ENCODE assay signal across 8 mouse cellular contexts in the genomic region with DNA sequence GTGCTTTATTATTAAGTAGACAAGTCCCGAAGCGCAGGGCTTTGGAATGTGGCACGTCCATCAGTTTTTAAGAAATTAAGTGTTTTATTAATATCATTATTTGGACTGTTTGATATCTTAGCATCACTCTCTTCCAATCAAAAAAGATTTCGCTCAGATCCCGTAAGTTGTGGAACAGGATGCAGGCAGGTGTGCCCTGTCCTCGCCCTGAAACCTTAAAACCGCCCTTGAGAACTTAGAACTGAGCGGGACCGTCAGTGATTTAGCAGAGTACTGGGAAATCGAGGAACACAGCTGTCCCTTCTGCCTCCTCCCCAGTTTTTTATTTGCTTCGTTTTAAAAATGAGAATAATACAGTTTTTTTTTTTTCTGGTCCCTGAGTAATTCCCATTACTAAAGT. TPM values are rescaled to one million over a fixed set of nuclear protein-coding genes. Genes with fewer than 3 reads are reported as not detected.
DNase-seq lines count a peak whose midpoint lies in the region; ATAC-seq lines count a peak whose summit lies in the region.

No protein-coding gene starts in this region.

- peak overlapping the region; percentile 78 for H3K27ac ChIP-seq in kidney, embryonic 14.5 days (ENCODE audit: low read depth, low read length)
- peak overlapping the region; percentile 74 for H3K27ac ChIP-seq in hindbrain, embryonic 14.5 days
- peak overlapping the region; percentile 84 for H3K27ac ChIP-seq in midbrain, embryonic 15.5 days

- H3K4me2 ChIP-seq in kidney, embryonic 14.5 days (replicated peaks; ENCODE audit: low read depth, low read length), result peak overlapping the region; percentile 52
- H3K4me2 ChIP-seq in hindbrain, embryonic 14.5 days (replicated peaks), result peak overlapping the region; percentile 68
- H3K4me2 ChIP-seq in midbrain, embryonic 15.5 days, result peak overlapping the region; percentile 82

- no peak for ATAC-seq in kidney, embryonic 14.5 days (ENCODE audit: low FRiP score, low TSS enrichment)
- ATAC-seq in activated CD4-positive, CD25-positive, alpha-beta regulatory T cell, adult 4 months, result peak; percentile 13
- ATAC-seq in hindbrain, embryonic 14.5 days (ENCODE audit: low FRiP score), result peak; percentile 19; the same call in 1 of the 2 replicates
- ATAC-seq in midbrain, embryonic 15.5 days (replicated peaks), result peak; percentile 17; the same call in 1 of the 2 replicates
- ATAC-seq in megakaryocyte-erythroid progenitor cell, adult 5-6 weeks (replicated peaks; ENCODE audit: low FRiP score, low TSS enrichment, poor library complexity, severe bottlenecking), result no peak

- 2% methylated on average over 11 of the region's 11 CpGs for WGBS in kidney, embryonic 14.5 days
- 3% methylated on average over 11 of the region's 11 CpGs for WGBS in hindbrain, embryonic 14.5 days
- WGBS in midbrain, embryonic 15.5 days, result 2% methylated on average over 11 of the region's 11 CpGs

- peak overlapping the region; percentile 80 for H3K9ac ChIP-seq in kidney, embryonic 14.5 days (ENCODE audit: low read depth, low read length)
- H3K9ac ChIP-seq in hindbrain, embryonic 14.5 days, result peak overlapping the region; percentile 83
- H3K9ac ChIP-seq in midbrain, embryonic 15.5 days, result peak overlapping the region; percentile 92

- peaks cover 6% of the 10 kb centered on the region; the same call in 1 of the 2 replicates for H3K4me1 ChIP-seq in kidney, embryonic 14.5 days (ENCODE audit: control insufficient read depth, insufficient read depth, low read length)
- H3K4me1 ChIP-seq in hindbrain, embryonic 14.5 days (replicated peaks; ENCODE audit: control insufficient read depth, insufficient read depth, low read length), result peaks cover 14% of the 10 kb centered on the region
- peaks cover 16% of the 10 kb centered on the region for H3K4me1 ChIP-seq in midbrain, embryonic 15.5 days

- H3K4me3 ChIP-seq in kidney, embryonic 14.5 days (ENCODE audit: low read length), result peak overlapping the region; percentile 65
- peak overlapping the region; percentile 57 for H3K4me3 ChIP-seq in hindbrain, embryonic 14.5 days (replicated peaks; ENCODE audit: low read length)
- H3K4me3 ChIP-seq in midbrain, embryonic 15.5 days, result peak overlapping the region; percentile 86

- DNase-seq in kidney, postnatal 10 days, result no peak
- no peak for DNase-seq in hindbrain, embryonic 14.5 days (ENCODE audit: low spot score)
- DNase-seq in layer of hippocampus, adult 9-10 months (ENCODE audit: low spot score), result no peak
- DNase-seq in adrenal gland, postnatal 25 days, result no peak

- H3K27me3 ChIP-seq in kidney, embryonic 14.5 days (ENCODE audit: control insufficient read depth, insufficient read depth, low read length), result no peaks in the 10 kb centered on the region
- H3K27me3 ChIP-seq in hindbrain, embryonic 14.5 days (ENCODE audit: control insufficient read depth, insufficient read depth, low read length), result no peaks in the 10 kb centered on the region
- H3K27me3 ChIP-seq in midbrain, embryonic 15.5 days (replicated peaks), result no peaks in the 10 kb centered on the region

- no peaks in the 10 kb centered on the region for H3K9me3 ChIP-seq in kidney, embryonic 14.5 days (ENCODE audit: control insufficient read depth, low read length)
- no peaks in the 10 kb centered on the region for H3K9me3 ChIP-seq in hindbrain, embryonic 14.5 days (ENCODE audit: control insufficient read depth, low read length)
- H3K9me3 ChIP-seq in midbrain, embryonic 15.5 days, result no peaks in the 10 kb centered on the region

- peaks cover 34% of the 10 kb centered on the region for H3K36me3 ChIP-seq in kidney, embryonic 14.5 days (ENCODE audit: control insufficient read depth, insufficient read depth, low read length)
- peaks cover 36% of the 10 kb centered on the region for H3K36me3 ChIP-seq in hindbrain, embryonic 14.5 days (replicated peaks; ENCODE audit: control insufficient read depth, insufficient read depth)
- H3K36me3 ChIP-seq in midbrain, embryonic 15.5 days (replicated peaks), result peaks cover 24% of the 10 kb centered on the region

RNA-seq across cellular contexts. Expression of a gene that starts 0.6 kb away (rescaled TPM):
- 108 and 133 TPM in 2 replicates for polyA plus RNA-seq in kidney, embryonic 14.5 days (2014; fragmentation: Nextera tagmentation; extraction: Ambion mirVana)
- polyA plus RNA-seq in activated CD4-positive, CD25-positive, alpha-beta regulatory T cell, adult 4 months (2017; shearing (Covaris generic)), result 10 to 100 TPM; 82.0 to 84.0 TPM
- 119 and 122 TPM in 2 replicates for polyA plus RNA-seq in hindbrain, embryonic 14.5 days (2014; fragmentation: Nextera tagmentation; extraction: Ambion mirVana)
- polyA plus RNA-seq in midbrain, embryonic 15.5 days (2015; fragmentation: Nextera tagmentation; extraction: Ambion mirVana), result 103 TPM in 2 replicates
- 33.7 and 46.9 TPM in 2 replicates for total RNA-seq in megakaryocyte-erythroid progenitor cell, adult 5-6 weeks (2014; fragmentation: Nextera tagmentation)
- total RNA-seq in megakaryocyte-erythroid progenitor cell, adult 5-6 weeks (2017), result 52.9 and 97.9 TPM in 2 replicates
- 28.9 and 43.5 TPM in 2 replicates for total RNA-seq in adrenal gland, postnatal 25 days (2021)

RNA-seq across cellular contexts. Expression of a gene that starts 10.1 kb away (rescaled TPM):
- 0.19 and 0.20 TPM in 2 replicates for polyA plus RNA-seq in kidney, embryonic 14.5 days (2014; fragmentation: Nextera tagmentation; extraction: Ambion mirVana)
- 1 to 10 TPM in 1 of 2 experiments, under 1 TPM in 1; 0.68 to 1.4 TPM for polyA plus RNA-seq in activated CD4-positive, CD25-positive, alpha-beta regulatory T cell, adult 4 months (2017; shearing (Covaris generic))
- 0.27 and 0.37 TPM in 2 replicates for polyA plus RNA-seq in hindbrain, embryonic 14.5 days (2014; fragmentation: Nextera tagmentation; extraction: Ambion mirVana)
- polyA plus RNA-seq in midbrain, embryonic 15.5 days (2015; fragmentation: Nextera tagmentation; extraction: Ambion mirVana), result 0.14 and 0.32 TPM in 2 replicates
- total RNA-seq in megakaryocyte-erythroid progenitor cell, adult 5-6 weeks (2014; fragmentation: Nextera tagmentation), result not detected in 2 replicates
- not detected in 2 replicates for total RNA-seq in megakaryocyte-erythroid progenitor cell, adult 5-6 weeks (2017)
- total RNA-seq in adrenal gland, postnatal 25 days (2021), result 0.43 TPM in 1 of 2 replicates, not detected in the other

RNA-seq across cellular contexts. Expression of a gene that starts 20.0 kb away (rescaled TPM):
- polyA plus RNA-seq in kidney, embryonic 14.5 days (2014; fragmentation: Nextera tagmentation; extraction: Ambion mirVana), result 58.7 and 64.8 TPM in 2 replicates
- polyA plus RNA-seq in activated CD4-positive, CD25-positive, alpha-beta regulatory T cell, adult 4 months (2017; shearing (Covaris generic)), result 10 to 100 TPM; 49.7 to 74.8 TPM
- 40.2 and 43.7 TPM in 2 replicates for polyA plus RNA-seq in hindbrain, embryonic 14.5 days (2014; fragmentation: Nextera tagmentation; extraction: Ambion mirVana)
- polyA plus RNA-seq in midbrain, embryonic 15.5 days (2015; fragmentation: Nextera tagmentation; extraction: Ambion mirVana), result 39.2 and 42.3 TPM in 2 replicates
- total RNA-seq in megakaryocyte-erythroid progenitor cell, adult 5-6 weeks (2014; fragmentation: Nextera tagmentation), result 62.6 and 67.9 TPM in 2 replicates
- 258 and 277 TPM in 2 replicates for total RNA-seq in megakaryocyte-erythroid progenitor cell, adult 5-6 weeks (2017)
- 48.2 and 50.5 TPM in 2 replicates for total RNA-seq in adrenal gland, postnatal 25 days (2021)

RNA-seq across cellular contexts. Expression of a gene that starts 20.0 kb away (rescaled TPM):
- polyA plus RNA-seq in kidney, embryonic 14.5 days (2014; fragmentation: Nextera tagmentation; extraction: Ambion mirVana), result 45.4 and 63.2 TPM in 2 replicates
- polyA plus RNA-seq in activated CD4-positive, CD25-positive, alpha-beta regulatory T cell, adult 4 months (2017; shearing (Covaris generic)), result 10 to 100 TPM; 58.3 to 60.6 TPM
- polyA plus RNA-seq in hindbrain, embryonic 14.5 days (2014; fragmentation: Nextera tagmentation; extraction: Ambion mirVana), result 59.5 and 66.0 TPM in 2 replicates
- polyA plus RNA-seq in midbrain, embryonic 15.5 days (2015; fragmentation: Nextera tagmentation; extraction: Ambion mirVana), result 62.3 and 69.6 TPM in 2 replicates
- 61.8 and 78.8 TPM in 2 replicates for total RNA-seq in megakaryocyte-erythroid progenitor cell, adult 5-6 weeks (2014; fragmentation: Nextera tagmentation)
- total RNA-seq in megakaryocyte-erythroid progenitor cell, adult 5-6 weeks (2017), result 56.8 and 62.7 TPM in 2 replicates
- total RNA-seq in adrenal gland, postnatal 25 days (2021), result 36.8 and 42.3 TPM in 2 replicates

RNA-seq across cellular contexts. Expression of a gene that starts 34.5 kb away (rescaled TPM):
- 12.0 and 14.6 TPM in 2 replicates for polyA plus RNA-seq in kidney, embryonic 14.5 days (2014; fragmentation: Nextera tagmentation; extraction: Ambion mirVana)
- polyA plus RNA-seq in activated CD4-positive, CD25-positive, alpha-beta regulatory T cell, adult 4 months (2017; shearing (Covaris generic)), result 10 to 100 TPM; 23.5 to 37.7 TPM
- 2.1 and 4.3 TPM in 2 replicates for polyA plus RNA-seq in hindbrain, embryonic 14.5 days (2014; fragmentation: Nextera tagmentation; extraction: Ambion mirVana)
- polyA plus RNA-seq in midbrain, embryonic 15.5 days (2015; fragmentation: Nextera tagmentation; extraction: Ambion mirVana), result 2.2 and 4.3 TPM in 2 replicates
- total RNA-seq in megakaryocyte-erythroid progenitor cell, adult 5-6 weeks (2014; fragmentation: Nextera tagmentation), result 30.1 and 37.5 TPM in 2 replicates
- 54.7 and 66.3 TPM in 2 replicates for total RNA-seq in megakaryocyte-erythroid progenitor cell, adult 5-6 weeks (2017)
- 20.6 and 32.9 TPM in 2 replicates for total RNA-seq in adrenal gland, postnatal 25 days (2021)

Comparison
In these comparisons a context has a peak if more than half of its experiments do, and no peak if none do; other contexts are left out.
1. ATAC-seq: peak in activated CD4-positive, CD25-positive, alpha-beta regulatory T cell, adult 4 months (single experiment), hindbrain, embryonic 14.5 days (single experiment) and midbrain, embryonic 15.5 days (single experiment); none in kidney, embryonic 14.5 days (single experiment) and megakaryocyte-erythroid progenitor cell, adult 5-6 weeks (single experiment).
2. Peak in every context shown above with its lines, with median percentiles within 50 percentile points of each other: H3K27ac ChIP-seq, H3K4me2 ChIP-seq, H3K4me3 ChIP-seq and H3K9ac ChIP-seq.